Mouse (Mus musculus): ENCODE data around the gene Wipi1. TPM values are rescaled to one million over a fixed set of nuclear protein-coding genes. Genes with fewer than 3 reads are reported as not detected.

The Wipi1 gene
- total RNA-seq, 2 experiments from 2014 or later: 59.7 to 62.2 TPM

GRCm38 (mm10) chr11:109587019-109587418, 24.7 kb downstream of the Wipi1 start:
- DNase-seq: no peak
- intact Hi-C loops (cut with DNase I; ENCODE audit: low total_unique reads): no loop called here

GRCm38 (mm10) chr11:109586424-109586823, 25.3 kb downstream of the Wipi1 start:
- intact Hi-C loops (cut with DNase I; ENCODE audit: low total_unique reads): no loop called here
- DNase-seq: no peak

DNA sequence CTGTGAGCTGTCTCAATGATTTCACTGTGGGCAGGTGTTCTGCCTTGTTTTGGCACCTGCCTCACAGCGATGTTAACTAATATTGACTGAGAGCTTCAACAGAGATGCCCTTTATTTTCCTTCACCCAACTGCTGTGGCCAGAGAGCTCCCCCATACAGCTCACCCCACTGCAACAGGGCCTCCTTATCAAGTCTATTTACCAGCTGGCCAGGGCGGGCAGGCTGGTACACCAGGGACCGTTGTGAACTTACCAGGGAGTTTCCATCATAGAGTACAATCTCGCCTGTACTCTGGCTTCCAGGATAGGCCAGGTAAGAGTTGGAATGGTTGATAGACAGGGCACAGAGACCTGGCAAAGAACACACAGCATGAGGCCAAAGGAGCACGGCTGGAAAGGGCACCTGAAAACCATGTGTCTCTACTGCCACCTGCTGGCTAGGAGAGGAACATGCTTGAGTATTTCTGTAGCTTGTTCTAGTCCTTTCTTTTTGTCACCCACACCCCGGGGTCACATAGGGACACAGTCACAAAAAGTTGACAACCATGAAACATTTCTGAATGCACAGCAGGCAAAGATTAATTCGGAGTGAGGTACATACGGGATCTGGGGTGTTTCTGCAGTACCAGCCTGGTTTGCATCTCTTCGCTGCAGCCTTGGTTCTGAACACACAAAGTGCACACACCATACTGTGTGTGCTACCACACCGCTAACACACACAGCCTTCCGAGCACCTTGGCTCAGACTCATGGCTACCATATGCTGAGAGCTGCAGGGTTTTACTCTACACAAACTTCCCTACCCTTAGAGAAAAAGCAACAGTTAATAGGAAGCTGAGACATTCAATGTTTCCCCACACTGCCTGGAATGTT, 26.7 kb downstream of the Wipi1 start:
- intact Hi-C loops (cut with DNase I; ENCODE audit: low total_unique reads): loop anchor here (2.0 to 5.0 kb wide), 3 partner anchors 138 to 340 kb away; no protein-coding TSS in a partner anchor
- peak; percentile 61 for DNase-seq

GRCm38 (mm10) chr11:109583986-109584385, 27.8 kb downstream of the Wipi1 start:
- intact Hi-C loops (cut with DNase I; ENCODE audit: low total_unique reads): loop anchor here (2.0 to 5.0 kb wide), 3 partner anchors 137 to 339 kb away; no protein-coding TSS in a partner anchor
- no peak for DNase-seq

DNA sequence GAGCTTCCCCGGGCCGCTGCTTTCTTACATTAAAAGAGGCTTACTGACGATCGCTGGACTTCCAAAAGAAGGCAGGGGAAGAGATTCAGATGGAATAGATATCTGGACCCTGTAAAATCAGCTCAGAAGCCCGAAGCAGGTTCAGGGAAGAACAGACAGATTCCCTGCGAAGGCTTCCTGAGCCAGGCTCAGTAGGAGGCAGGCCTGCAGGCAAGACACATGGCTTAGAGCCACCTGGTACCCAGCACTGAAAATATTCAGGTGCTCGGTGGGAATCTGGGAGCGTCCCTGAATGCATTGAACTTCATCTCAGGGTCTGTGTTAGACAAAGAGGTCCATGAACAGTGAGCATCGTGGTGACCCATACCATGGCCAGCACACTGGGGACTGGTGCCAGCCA, 31.8 kb downstream of the Wipi1 start:
- intact Hi-C loops (cut with DNase I; ENCODE audit: low total_unique reads): loop anchor here (5.0 kb wide), 2 partner anchors 133 to 263 kb away; no protein-coding TSS in a partner anchor
- DNase-seq: no peak

DNA sequence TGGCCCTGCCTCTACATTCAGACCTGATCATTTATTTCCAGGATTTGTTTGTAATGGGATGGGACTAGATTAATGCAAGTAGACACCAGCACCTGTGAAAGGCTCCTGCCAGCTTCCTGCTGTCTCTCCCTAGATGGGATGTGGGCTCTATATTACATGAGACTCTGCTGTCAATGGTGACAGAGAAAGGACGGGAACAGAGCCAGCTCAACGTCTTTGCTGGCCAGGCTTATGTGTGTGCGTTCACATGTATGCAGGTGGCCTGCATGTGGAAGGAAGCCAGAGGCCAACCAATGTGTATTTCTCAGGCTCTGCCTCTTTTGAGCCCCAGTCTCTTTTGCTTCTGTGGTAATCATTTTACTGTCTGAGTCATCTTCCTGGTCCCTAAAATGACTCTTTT, 33.2 kb downstream of the Wipi1 start:
- intact Hi-C loops (cut with DNase I; ENCODE audit: low total_unique reads): no loop called here
- no peak for DNase-seq

GRCm38 (mm10) chr11:109575832-109576231, 35.9 kb downstream of the Wipi1 start:
- DNase-seq: no peak
- intact Hi-C loops (cut with DNase I; ENCODE audit: low total_unique reads): no loop called here

- no peak for DNase-seq
Measured at GRCm38 (mm10) chr11:109574604-109575003, 37.2 kb downstream of the Wipi1 start.

GRCm38 (mm10) chr11:109572051-109572450, 39.7 kb downstream of the Wipi1 start:
- intact Hi-C loops (cut with DNase I; ENCODE audit: low total_unique reads): no loop called here
- DNase-seq: no peak

More at GRCm38 (mm10) chr11:109574604-109575003, 37.2 kb downstream of the Wipi1 start:
- intact Hi-C loops (cut with DNase I; ENCODE audit: low total_unique reads): no loop called here

DNA sequence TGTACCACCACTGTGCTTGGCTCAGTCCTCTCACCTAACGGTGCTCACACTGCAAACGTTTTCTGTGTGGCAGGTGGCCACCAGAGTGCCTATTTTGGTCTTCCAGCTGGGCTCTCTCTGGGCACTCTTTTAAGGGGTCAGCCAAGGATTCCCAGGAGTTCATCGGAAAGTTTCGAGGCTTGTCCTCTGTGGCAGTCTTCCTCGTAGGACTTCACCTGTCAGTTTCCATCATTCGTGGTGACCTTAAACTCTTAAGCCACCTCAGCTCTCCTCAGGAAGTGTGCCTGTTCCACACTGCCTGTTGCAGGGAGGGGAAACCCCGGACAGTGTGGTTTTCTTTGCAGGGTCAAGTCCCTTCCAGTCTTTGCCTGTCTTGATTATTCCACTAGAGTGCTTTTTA, 42.0 kb downstream of the Wipi1 start:
- intact Hi-C loops (cut with DNase I; ENCODE audit: low total_unique reads): no loop called here

DNA sequence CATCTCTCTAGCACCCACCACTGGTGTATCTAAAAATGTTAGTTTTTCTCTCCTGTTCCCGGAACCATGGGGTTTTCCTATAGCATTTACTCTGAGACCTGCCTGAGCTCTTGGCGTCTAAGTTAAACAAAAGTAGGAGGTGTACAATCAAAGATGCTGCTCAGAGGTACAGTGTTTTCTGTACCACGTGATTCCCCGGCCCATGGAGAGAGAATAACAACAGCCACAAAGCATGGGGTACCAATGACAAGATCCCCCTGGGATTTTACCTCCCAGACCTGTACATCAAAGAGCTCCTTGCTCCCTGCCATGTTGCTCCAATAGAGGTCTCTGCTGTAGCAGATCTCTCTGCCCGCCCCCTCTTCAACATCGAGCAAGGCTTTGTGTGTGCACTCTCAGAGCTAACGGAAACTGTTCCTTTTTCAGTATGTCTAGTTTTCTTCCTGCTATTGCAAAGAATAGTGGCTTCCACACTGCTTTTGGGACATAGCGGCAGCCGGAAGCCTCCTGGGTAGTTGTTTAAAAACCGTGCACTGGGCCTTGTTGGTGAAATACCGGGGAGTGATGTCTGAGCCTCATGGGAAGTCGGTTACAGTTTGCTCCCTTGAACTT, 42.7 kb downstream of the Wipi1 start:
- intact Hi-C loops (cut with DNase I; ENCODE audit: low total_unique reads): no loop called here
- no peak for DNase-seq

More for the DNA sequence above, 42.0 kb downstream of the Wipi1 start:
- DNase-seq: peak; percentile 59

- intact Hi-C loops (cut with DNase I; ENCODE audit: low total_unique reads): no loop called here
Measured at GRCm38 (mm10) chr11:109564466-109565214, 47.1 kb downstream of the Wipi1 start.

DNA sequence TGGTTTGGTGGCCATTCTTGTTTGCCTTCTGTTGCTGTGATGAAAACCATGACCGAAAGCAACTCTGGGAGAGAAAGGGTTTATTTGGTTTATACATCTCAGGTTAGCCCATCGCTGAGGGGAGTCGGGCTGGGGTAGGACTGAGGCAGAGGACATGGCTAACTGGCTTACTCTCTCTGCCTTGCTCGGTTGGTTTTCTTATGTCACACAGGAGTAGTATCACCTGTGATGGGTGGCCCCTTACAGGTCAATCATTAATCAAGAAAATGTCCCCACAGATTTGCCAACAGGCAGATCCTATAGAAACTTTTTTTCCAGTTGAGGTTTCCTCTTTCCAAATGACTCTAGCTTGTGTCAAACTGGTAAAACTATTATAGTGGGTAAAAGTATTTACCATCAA, 48.1 kb downstream of the Wipi1 start:
- no peak for DNase-seq
- intact Hi-C loops (cut with DNase I; ENCODE audit: low total_unique reads): no loop called here

More at GRCm38 (mm10) chr11:109564466-109565214, 47.1 kb downstream of the Wipi1 start:
- no peak for DNase-seq

DNA sequence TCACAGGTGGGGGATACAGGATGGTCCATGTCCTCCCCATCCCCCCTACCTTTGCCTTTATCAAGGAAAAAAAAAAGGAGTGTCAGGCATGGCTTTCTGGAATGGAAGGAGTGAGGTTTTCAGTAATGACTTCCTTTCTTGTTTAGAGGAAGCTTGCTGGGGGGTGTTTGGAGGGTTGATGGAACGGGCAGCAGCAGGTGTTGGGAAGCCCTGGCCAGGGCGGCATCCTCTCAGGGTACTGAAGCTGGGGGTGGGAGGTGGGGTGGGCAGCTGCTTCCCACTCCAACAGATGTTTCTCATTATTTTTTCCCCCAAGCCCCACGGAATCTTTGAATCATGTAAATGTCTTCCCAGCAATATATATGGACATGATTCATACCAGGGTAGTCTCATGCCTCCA, 50.3 kb downstream of the Wipi1 start:
- intact Hi-C loops (cut with DNase I; ENCODE audit: low total_unique reads): no loop called here
- DNase-seq: no peak

DNA sequence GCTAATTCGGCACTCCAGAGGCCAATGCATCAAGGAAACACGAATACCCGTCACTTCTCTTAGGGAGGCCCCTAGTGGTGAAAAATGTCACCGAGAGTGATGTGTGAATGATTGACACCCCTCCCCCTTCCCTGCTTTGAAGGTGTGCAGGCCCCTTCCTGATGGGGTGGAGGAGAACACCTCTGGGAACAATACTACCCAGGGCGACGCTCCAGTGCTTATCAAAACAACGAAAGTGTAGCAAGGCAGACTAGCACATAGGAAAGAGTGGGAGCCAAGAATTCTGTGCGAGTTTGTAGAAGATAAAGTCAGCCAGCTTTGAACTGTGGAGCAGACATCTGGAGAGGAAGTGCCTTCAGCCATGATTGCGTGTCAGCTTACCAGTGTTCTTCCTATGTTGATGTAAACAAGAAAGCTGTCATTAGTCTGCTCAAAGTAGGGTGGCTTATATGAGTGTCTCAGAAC, 50.9 kb downstream of the Wipi1 start:
- intact Hi-C loops (cut with DNase I; ENCODE audit: low total_unique reads): no loop called here
- DNase-seq: no peak

GRCm38 (mm10) chr11:109559241-109559640, 52.5 kb downstream of the Wipi1 start:
- no peak for DNase-seq
- intact Hi-C loops (cut with DNase I; ENCODE audit: low total_unique reads): no loop called here

- intact Hi-C loops (cut with DNase I; ENCODE audit: low total_unique reads): no loop called here
- DNase-seq: no peak
Measured at GRCm38 (mm10) chr11:109557419-109557818, 54.3 kb downstream of the Wipi1 start.

DNA sequence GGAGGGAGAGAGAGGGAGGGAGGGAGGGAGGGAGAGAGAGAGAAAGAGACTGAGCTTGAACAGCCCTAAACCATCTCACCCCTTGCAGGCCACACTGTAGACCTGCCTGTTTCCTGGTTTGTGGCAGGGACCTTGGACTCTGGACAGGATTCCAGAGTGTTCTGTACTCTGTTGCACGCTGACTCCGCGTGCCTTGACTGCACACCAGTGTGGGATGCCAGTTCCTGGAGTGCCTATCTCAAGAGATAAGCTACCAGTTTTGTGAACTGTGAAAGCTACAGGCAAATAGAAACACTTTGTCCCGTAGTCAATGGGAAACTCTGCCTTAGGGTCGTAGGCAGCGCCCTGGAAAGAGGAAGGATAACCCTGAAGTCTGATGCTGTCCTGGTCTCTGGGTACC, 55.6 kb downstream of the Wipi1 start:
- DNase-seq: no peak
- intact Hi-C loops (cut with DNase I; ENCODE audit: low total_unique reads): no loop called here

- no peak for DNase-seq
- intact Hi-C loops (cut with DNase I; ENCODE audit: low total_unique reads): no loop called here
Measured at GRCm38 (mm10) chr11:109554443-109554842, 57.3 kb downstream of the Wipi1 start.

GRCm38 (mm10) chr11:109553921-109554320, 57.8 kb downstream of the Wipi1 start:
- DNase-seq: no peak
- intact Hi-C loops (cut with DNase I; ENCODE audit: low total_unique reads): no loop called here

Data from gastrocnemius, postnatal 14 days (tissue).